Mouse (Mus musculus) liver, embryonic 14 days (tissue): Measurements from ENCODE around the gene 4930578C19Rik. TPM values are rescaled to one million over a fixed set of nuclear protein-coding genes. Genes with fewer than 3 reads are reported as not detected.

Experiments used
- polyA plus RNA-seq: library from polyadenylated mRNA; depleted of rRNA; stranded (reverse); fragments of >200 nt; gene quantifications from 2 replicates; pipeline ENCODE4 v1.2.3, GENCODE M21; 2012; rRNA removed

4930578C19Rik gene
- 0.01 TPM in 1 of 2 replicates, not detected in the other for polyA plus RNA-seq

GRCm38 (mm10) chrX:18461198-18461601, at the start of gene 4930578C19Rik:
TSS of gene 4930578C19Rik (minus strand) at chrX:18461397.

